Mouse (Mus musculus) limb, embryonic 14.5 days (tissue): ENCODE results near the gene Zmynd8. TPM values are rescaled to one million over a fixed set of nuclear protein-coding genes. Genes with fewer than 3 reads are reported as not detected.
A peak's percentile ranks its signal among the peaks of the same experiment; 100 is the strongest.

Experiments used
- ATAC-seq: fragments of 200-750 bp; cut with Nextera tagmentation; 2 replicates; pipeline ENCODE4 v1.8.0; 2017; ENCODE audit warnings: low read depth, moderate number of reproducible peaks, moderate TSS enrichment; ENCODE audit not compliant: low FRiP score
- DNase-seq: peaks from one replicate; pipeline ENCODE4 v3.0.0-alpha.2; 2015; ENCODE audit warnings: low spot score
- H3K27ac ChIP-seq: fragments of 300-500 bp; sonication (generic); replicated peaks from 2 replicates; pipeline ENCODE4 v1.5.1; 2014; ENCODE audit warnings: low read depth, mild to moderate bottlenecking, low read length, moderate library complexity, mixed read lengths
- H3K27me3 ChIP-seq: fragments of 300-500 bp; sonication (generic); 2 replicates; pipeline ENCODE4 v1.6.1; 2014; ENCODE audit warnings: low read length, mixed read lengths; ENCODE audit not compliant: control insufficient read depth, insufficient read depth
- H3K36me3 ChIP-seq: fragments of 300-500 bp; sonication (generic); 2 replicates; pipeline ENCODE4 v1.6.1; 2014; ENCODE audit warnings: mild to moderate bottlenecking, low read length, moderate library complexity, mixed read lengths; ENCODE audit not compliant: control insufficient read depth, insufficient read depth
- H3K4me1 ChIP-seq: fragments of 300-500 bp; sonication (generic); 2 replicates; pipeline ENCODE4 v1.6.1; 2014; ENCODE audit warnings: antibody characterized with exemption, low read length, mixed read lengths; ENCODE audit not compliant: control insufficient read depth, insufficient read depth
- H3K4me2 ChIP-seq: fragments of 300-500 bp; sonication (generic); replicated peaks from 2 replicates; pipeline ENCODE4 v1.6.1; 2014; ENCODE audit warnings: low read depth, mild to moderate bottlenecking, low read length, moderate library complexity; ENCODE audit not compliant: severe bottlenecking
- H3K4me3 ChIP-seq: fragments of 300-500 bp; sonication (generic); replicated peaks from 2 replicates; pipeline ENCODE4 v1.5.1; 2014; ENCODE audit warnings: low read length
- H3K9ac ChIP-seq: fragments of 300-500 bp; sonication (generic); 2 replicates; pipeline ENCODE4 v1.6.1; 2014; ENCODE audit warnings: mild to moderate bottlenecking, low read depth, low read length, moderate library complexity; ENCODE audit not compliant: severe bottlenecking
- H3K9me3 ChIP-seq: fragments of 300-500 bp; sonication (generic); 2 replicates; pipeline ENCODE4 v1.6.1; 2016; ENCODE audit warnings: low read length; ENCODE audit not compliant: control insufficient read depth
- POLR2A ChIP-seq: fragments of 200-500 bp; IDR thresholded peaks from 2 replicates; pipeline ENCODE4 v1.8.0; 2012; ENCODE audit warnings: inconsistent platforms, mild to moderate bottlenecking, moderate library complexity, borderline replicate concordance; ENCODE audit not compliant: insufficient read depth, insufficient read length; ENCODE audit errors: extremely low read depth
- whole genome bisulfite sequencing: fragments of 180-500 bp; shearing (Covaris S2); extraction: QIAGEN DNeasy Blood & Tissue Kit; methylation state at CpG from one replicate; pipeline ENCODE4 v1.1.7; 2014; 5-methylcytosine and 5-hydroxymethylcytosine counted together
- polyA plus RNA-seq, 2 experiments: library from polyadenylated mRNA; depleted of rRNA in 1 of 2; stranded (reverse) in 1 of 2; unstranded in 1 of 2; fragments of >200 nt; fragmentation: Nextera tagmentation in 1 of 2; extraction: Ambion mirVana in 1 of 2; gene quantifications; 2 replicates each; pipeline versions ENCODE4 v1.2.1 to v1.2.3; 2012 to 2014

The Zmynd8 gene
- polyA plus RNA-seq, 2 experiments, result 30.2 to 49.5 TPM

GRCm38 (mm10) chr2:165797876-165798275, 100.9 kb downstream of the Zmynd8 start:
- no peak overlapping the region for H3K4me2 ChIP-seq
- H3K27ac ChIP-seq, result no peak overlapping the region
- H3K4me1 ChIP-seq, result no peaks in the 10 kb centered on the region
- no peaks in the 10 kb centered on the region for H3K27me3 ChIP-seq
- peaks cover 82% of the 10 kb centered on the region for H3K36me3 ChIP-seq
- no peak for ATAC-seq
- WGBS, result 74% methylated on average over 7 of the region's 8 CpGs
- H3K9me3 ChIP-seq, result no peaks in the 10 kb centered on the region
- H3K4me3 ChIP-seq, result no peak overlapping the region
- DNase-seq, result no peak
- TF ChIP-seq POLR2A, result no peak
- H3K9ac ChIP-seq, result no peak overlapping the region

GRCm38 (mm10) chr2:165793283-165793638, 105.6 kb downstream of the Zmynd8 start:
- H3K27ac ChIP-seq, result no peak overlapping the region
- WGBS, result 87% methylated on average over 3 of the region's 3 CpGs
- ATAC-seq, result no peak
- H3K9me3 ChIP-seq, result no peaks in the 10 kb centered on the region
- H3K27me3 ChIP-seq, result no peaks in the 10 kb centered on the region
- peaks cover 90% of the 10 kb centered on the region for H3K36me3 ChIP-seq
- no peak for DNase-seq
- no peaks in the 10 kb centered on the region for H3K4me1 ChIP-seq
- no peak for TF ChIP-seq POLR2A
- no peak overlapping the region for H3K4me3 ChIP-seq
- H3K4me2 ChIP-seq, result no peak overlapping the region
- no peak overlapping the region for H3K9ac ChIP-seq

DNA sequence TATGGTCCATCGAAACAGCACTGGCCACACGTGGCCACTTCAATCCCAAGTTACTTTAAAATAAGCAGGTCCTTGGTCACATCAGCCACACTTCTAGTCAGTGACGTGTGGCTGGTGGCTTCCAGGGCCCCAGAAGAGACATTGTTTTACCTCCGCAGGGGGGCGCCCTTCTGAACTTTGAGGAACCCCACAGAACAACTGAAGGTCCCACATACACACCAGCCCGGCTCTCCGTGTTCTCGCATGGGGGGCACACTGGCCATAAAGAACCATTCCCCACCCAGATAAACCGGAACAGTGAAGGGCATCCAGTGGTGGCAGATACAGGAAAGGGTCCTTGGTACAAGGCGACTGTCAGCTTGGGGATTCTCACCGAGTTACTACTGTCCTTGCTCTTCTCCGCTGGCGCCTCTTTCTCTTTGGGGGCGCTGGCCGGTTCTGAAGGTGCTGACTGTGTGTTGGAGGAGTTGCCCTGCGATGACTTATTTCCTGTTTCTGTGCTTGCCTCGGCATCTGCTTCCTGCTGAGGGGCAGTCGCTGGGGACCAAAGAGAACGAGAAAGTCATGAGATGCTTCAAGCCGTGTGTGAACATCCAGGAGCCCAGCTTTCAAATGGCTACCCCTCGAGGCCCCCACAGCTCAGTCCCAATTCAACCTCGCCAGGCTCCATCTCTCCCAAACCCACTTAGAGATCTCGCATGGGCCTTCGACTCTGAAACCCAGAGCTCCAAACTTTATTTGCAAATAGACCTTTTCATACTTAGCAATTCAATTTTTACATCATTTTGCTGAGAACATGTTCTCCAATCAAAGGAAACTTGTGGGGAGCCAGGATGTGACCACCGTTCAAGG, 106.2 kb downstream of the Zmynd8 start:
- Histone ChIP-seq H3K27ac (no peak overlapping the region), H3K4me1 (no peaks in the 10 kb centered on the region; the same call in 1 of the 2 replicates), H3K4me3 (no peak overlapping the region), H3K9me3 (no peaks in the 10 kb centered on the region), H3K27me3 (no peaks in the 10 kb centered on the region), H3K9ac (no peak overlapping the region), H3K36me3 (peaks cover 90% of the 10 kb centered on the region), H3K4me2 (no peak overlapping the region)
- DNase-seq, result no peak
- 86% methylated on average over 23 of the region's 25 CpGs for whole genome bisulfite sequencing
- ATAC-seq, result no peak
- TF ChIP-seq POLR2A, result no peak

GRCm38 (mm10) chr2:165791657-165792056, 107.2 kb downstream of the Zmynd8 start:
- Histone ChIP-seq H3K4me3 (no peak overlapping the region), H3K36me3 (peaks cover 90% of the 10 kb centered on the region), H3K4me2 (no peak overlapping the region), H3K27me3 (no peaks in the 10 kb centered on the region), H3K9ac (no peak overlapping the region), H3K9me3 (no peaks in the 10 kb centered on the region), H3K4me1 (no peaks in the 10 kb centered on the region; the same call in 1 of the 2 replicates), H3K27ac (no peak overlapping the region)
- WGBS, result 67% methylated on average over 9 of the region's 9 CpGs
- ATAC-seq (no peak), DNase-seq (peak; percentile 42)
- no peak for TF ChIP-seq POLR2A

DNA sequence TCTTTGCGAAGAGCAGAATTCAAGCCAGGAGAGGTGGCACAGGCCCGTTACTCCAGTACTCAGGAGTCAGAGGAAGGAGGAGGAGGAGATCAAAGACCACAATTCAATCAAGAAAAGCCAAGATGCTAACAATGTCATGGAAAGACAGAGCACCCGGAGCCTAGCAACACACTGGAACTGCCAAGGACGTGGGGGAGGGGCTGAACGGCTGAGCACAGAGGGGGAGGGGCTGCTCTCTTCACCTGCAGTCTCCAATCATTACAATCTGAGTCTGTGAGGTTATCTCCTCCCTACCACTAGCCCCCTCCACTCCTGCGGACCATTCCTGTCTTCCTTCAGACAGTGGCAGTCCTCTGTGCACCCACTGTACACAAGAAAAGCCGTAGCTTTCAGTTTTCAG, 107.8 kb downstream of the Zmynd8 start:
- Histone ChIP-seq H3K36me3 (peaks cover 90% of the 10 kb centered on the region), H3K4me3 (no peak overlapping the region), H3K27ac (no peak overlapping the region), H3K4me1 (no peaks in the 10 kb centered on the region; the same call in 1 of the 2 replicates), H3K4me2 (no peak overlapping the region), H3K9ac (no peak overlapping the region), H3K9me3 (no peaks in the 10 kb centered on the region), H3K27me3 (no peaks in the 10 kb centered on the region)
- DNase-seq (no peak), ATAC-seq (no peak)
- 68% methylated on average over 7 of the region's 7 CpGs for WGBS
- no peak for TF ChIP-seq POLR2A
